Mouse (Mus musculus): Measurements from ENCODE around the gene Srcin1.
A peak's percentile ranks its signal among the peaks of the same experiment; 100 is the strongest.

Gene Srcin1

GRCm38 (mm10) chr11:97468639-97469287 lies 107.2 kb downstream of the Srcin1 start:
- DNase-seq (ENCODE audit: low spot score in 2 of 2): peak; percentile 82 to 94

GRCm38 (mm10) chr11:97466444-97467160 lies 109.4 kb downstream of the Srcin1 start:
- no peak for DNase-seq (ENCODE audit: low spot score in 2 of 2)

DNA sequence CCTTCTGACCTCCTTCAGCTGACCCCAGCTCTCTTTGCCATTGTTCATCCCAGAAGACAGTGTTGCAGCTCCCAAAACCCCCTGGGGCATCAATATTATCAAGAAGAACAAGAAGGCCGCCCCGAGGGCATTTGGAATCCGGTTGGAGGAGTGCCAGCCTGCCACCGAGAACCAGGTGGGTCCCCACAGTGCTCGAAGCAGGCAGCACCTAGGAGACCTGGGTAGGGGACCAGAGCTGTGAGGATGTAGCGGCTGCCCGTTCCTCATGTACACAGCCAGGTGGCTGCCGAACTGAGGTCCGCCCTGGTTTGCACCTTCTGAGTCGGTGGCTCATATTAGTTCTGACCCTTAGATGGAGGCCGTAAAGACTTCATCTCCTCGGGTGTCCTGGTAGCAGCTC lies 110.0 kb downstream of the Srcin1 start:
- DNase-seq (ENCODE audit: low spot score in 2 of 2): no peak

DNA sequence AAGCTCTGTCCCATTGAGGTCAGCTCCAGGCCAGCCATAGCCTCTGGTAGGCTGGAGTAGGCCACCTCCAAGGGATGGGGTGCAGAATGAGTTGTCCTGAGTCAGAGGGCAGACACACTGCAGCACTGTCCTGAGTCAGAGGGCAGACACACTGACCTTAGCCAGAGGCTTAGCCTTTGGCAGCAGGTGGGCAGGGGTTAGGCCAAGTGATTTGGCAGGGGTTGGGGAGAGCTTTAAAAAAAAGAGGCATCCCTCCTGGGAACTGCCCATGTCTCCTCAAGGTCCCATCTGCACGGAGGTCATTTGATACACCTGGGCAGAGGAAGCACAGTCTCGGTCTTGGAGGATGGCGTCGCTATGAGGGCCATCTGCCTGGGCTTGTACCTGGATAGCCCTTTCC lies 112.0 kb downstream of the Srcin1 start:
- no peak for DNase-seq (ENCODE audit: low spot score in 2 of 2)

GRCm38 (mm10) chr11:97463166-97463565 lies 112.8 kb downstream of the Srcin1 start:
- DNase-seq (ENCODE audit: low spot score in 2 of 2): no peak

GRCm38 (mm10) chr11:97462538-97462937 lies 113.4 kb downstream of the Srcin1 start:
- DNase-seq (ENCODE audit: low spot score in 2 of 2): no peak

GRCm38 (mm10) chr11:97461307-97461820 lies 114.6 kb downstream of the Srcin1 start:
- no peak for DNase-seq (ENCODE audit: low spot score in 2 of 2)

Measured in spleen, postnatal 10 days (tissue).